Mouse (Mus musculus) intestine, postnatal 0 days (tissue): Measurements from ENCODE around the gene Qk. TPM values are rescaled to one million over a fixed set of nuclear protein-coding genes. Genes with fewer than 3 reads are reported as not detected.

ENCODE experiments used
- ATAC-seq: fragments of 200-750 bp; cut with Nextera tagmentation; 2 replicates; pipeline ENCODE4 v1.8.0; 2017; ENCODE audit warnings: mild to moderate bottlenecking, moderate TSS enrichment, moderate library complexity
- H3K27ac ChIP-seq: fragments of 300-500 bp; sonication (generic); 2 replicates; pipeline ENCODE4 v1.5.1; 2014; ENCODE audit warnings: mild to moderate bottlenecking, low read depth, low read length, moderate library complexity
- H3K27me3 ChIP-seq: fragments of 300-500 bp; sonication (generic); replicated peaks from 2 replicates; pipeline ENCODE4 v1.6.1; 2014; ENCODE audit warnings: low read length, mixed read lengths; ENCODE audit not compliant: control insufficient read depth, insufficient read depth
- H3K36me3 ChIP-seq: fragments of 300-500 bp; sonication (generic); 2 replicates; pipeline ENCODE4 v1.6.1; 2014; ENCODE audit warnings: mild to moderate bottlenecking, moderate library complexity; ENCODE audit not compliant: control insufficient read depth, insufficient read depth
- H3K4me1 ChIP-seq: fragments of 300-500 bp; sonication (generic); replicated peaks from 2 replicates; pipeline ENCODE4 v1.6.1; 2014; ENCODE audit warnings: antibody characterized with exemption, low read length, mixed read lengths; ENCODE audit not compliant: control insufficient read depth, insufficient read depth
- H3K4me2 ChIP-seq: fragments of 300-500 bp; sonication (generic); replicated peaks from 2 replicates; pipeline ENCODE4 v1.6.1; 2014; ENCODE audit warnings: low read depth, mild to moderate bottlenecking, moderate library complexity
- H3K4me3 ChIP-seq: fragments of 300-500 bp; sonication (generic); 2 replicates; pipeline ENCODE4 v1.5.1; 2014; ENCODE audit warnings: low read depth, low read length
- H3K9ac ChIP-seq: fragments of 300-500 bp; sonication (generic); 2 replicates; pipeline ENCODE4 v1.6.1; 2014; ENCODE audit warnings: mild to moderate bottlenecking, low read depth, low read length
- H3K9me3 ChIP-seq: fragments of 300-500 bp; sonication (generic); 2 replicates; pipeline ENCODE4 v1.6.1; 2016; ENCODE audit warnings: mixed run types; ENCODE audit not compliant: control insufficient read depth
- CTCF ChIP-seq: sonication (generic); IDR thresholded peaks from 2 replicates; pipeline ENCODE4 v1.5.1; 2016; ENCODE audit warnings: low read depth, mild to moderate bottlenecking, control low read depth, antibody characterized with exemption, moderate library complexity
- WGBS: fragments of 180-500 bp; shearing (Covaris S2); extraction: QIAGEN DNeasy Blood & Tissue Kit; methylation state at CpG from one replicate; pipeline ENCODE4 v1.1.7; 2014; 5-methylcytosine and 5-hydroxymethylcytosine counted together
- polyA plus RNA-seq: library from polyadenylated mRNA; unstranded; fragments of >200 nt; fragmentation: Nextera tagmentation; extraction: Ambion mirVana; gene quantifications from 2 replicates; pipeline ENCODE4 v1.2.1, GENCODE M21; 2015

Gene Qk
- 7.4 and 8.6 TPM in 2 replicates for polyA plus RNA-seq

GRCm38 (mm10) chr17:10319685-10320455, at the start of gene Qk:
Gene Qk (minus strand): TSS chr17:10319854.
- Histone ChIP-seq H3K9me3 (no peaks in the 10 kb centered on the region), H3K4me1 (no peaks in the 10 kb centered on the region), H3K4me2 (peak within 1 kb of the TSS; percentile 76), H3K9ac (peak within 1 kb of the TSS; percentile 81), H3K27me3 (peaks cover 48% of the 10 kb centered on the region), H3K36me3 (no peaks in the 10 kb centered on the region), H3K27ac (peak within 1 kb of the TSS; percentile 95), H3K4me3 (peak within 1 kb of the TSS; percentile 66)
- TF ChIP-seq CTCF, result no peak
- peak; percentile 75 for ATAC-seq
- under 1% methylated on average over 76 of the region's 86 CpGs for WGBS

GRCm38 (mm10) chr17:10367044-10367443, 47.4 kb upstream of the Qk start:
- H3K9ac ChIP-seq, result no peak overlapping the region
- H3K4me1 ChIP-seq, result no peaks in the 10 kb centered on the region
- H3K36me3 ChIP-seq, result no peaks in the 10 kb centered on the region
- no peak for ATAC-seq
- H3K27ac ChIP-seq, result no peak overlapping the region
- no peaks in the 10 kb centered on the region for H3K9me3 ChIP-seq
- H3K4me2 ChIP-seq, result no peak overlapping the region
- 75% methylated on average over 5 of the region's 5 CpGs for WGBS
- no peaks in the 10 kb centered on the region for H3K27me3 ChIP-seq
- no peak for TF ChIP-seq CTCF
- no peak overlapping the region for H3K4me3 ChIP-seq

GRCm38 (mm10) chr17:10366577-10366976, 46.9 kb upstream of the Qk start:
- H3K4me3 ChIP-seq, result no peak overlapping the region
- 73% methylated on average over 4 of the region's 4 CpGs for WGBS

DNA sequence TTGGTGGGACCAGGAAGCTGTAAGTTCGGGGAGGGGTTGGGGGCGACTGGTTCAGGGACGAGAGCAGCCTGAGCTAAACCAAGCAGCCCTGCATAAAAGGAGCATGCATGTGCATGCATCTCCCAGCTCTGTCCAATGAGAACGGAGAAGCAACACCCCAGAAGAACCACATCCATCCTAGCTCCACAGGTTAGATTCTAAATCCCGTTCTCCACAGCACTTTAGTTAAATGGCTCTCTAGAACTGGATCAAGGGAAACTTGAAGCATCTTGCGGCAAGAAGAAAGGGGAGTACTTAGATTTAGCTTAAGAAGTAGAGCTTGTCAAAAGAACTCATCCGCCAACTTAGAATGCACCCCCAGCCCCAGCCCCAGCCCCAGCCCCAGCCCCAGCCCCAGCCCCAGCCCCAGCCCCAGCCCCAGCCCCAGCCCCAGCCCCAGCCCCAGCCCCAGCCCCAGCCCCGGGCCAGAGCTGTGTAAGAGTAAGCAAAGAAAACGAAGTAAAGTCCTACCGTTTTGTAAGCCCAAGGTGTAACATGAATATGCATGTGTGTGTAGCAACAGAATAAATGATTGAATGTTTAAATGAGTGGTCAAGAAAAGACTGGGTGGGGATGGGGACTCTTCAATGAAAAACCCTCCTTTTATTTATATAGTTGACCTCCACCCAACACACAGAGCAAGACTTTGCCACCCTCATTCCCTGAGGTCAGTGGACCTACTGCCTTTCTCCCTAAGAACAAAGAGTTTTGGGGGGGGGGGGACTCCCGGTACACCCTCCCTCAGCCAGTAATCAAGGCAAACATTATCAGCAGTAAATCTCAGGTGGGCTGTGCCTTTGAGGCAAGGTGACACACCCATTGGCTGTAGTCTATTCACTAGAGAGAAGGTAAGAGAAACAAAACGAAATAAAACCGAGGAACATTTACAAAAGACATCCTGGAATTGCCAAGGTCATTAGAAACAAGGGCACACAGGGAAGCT, 46.1 kb upstream of the Qk start:
- no peaks in the 10 kb centered on the region for H3K9me3 ChIP-seq
- no peak for ATAC-seq
- H3K36me3 ChIP-seq, result no peaks in the 10 kb centered on the region
- no peak for TF ChIP-seq CTCF
- no peaks in the 10 kb centered on the region for H3K4me1 ChIP-seq
- H3K4me3 ChIP-seq, result no peak overlapping the region
- H3K27ac ChIP-seq, result no peak overlapping the region
- H3K9ac ChIP-seq, result no peak overlapping the region
- no peak overlapping the region for H3K4me2 ChIP-seq
- no peaks in the 10 kb centered on the region for H3K27me3 ChIP-seq
- 63% methylated on average over 13 of the region's 13 CpGs for WGBS

More at GRCm38 (mm10) chr17:10366577-10366976, 46.9 kb upstream of the Qk start:
- no peaks in the 10 kb centered on the region for H3K36me3 ChIP-seq
- no peaks in the 10 kb centered on the region for H3K27me3 ChIP-seq
- ATAC-seq, result no peak
- no peak overlapping the region for H3K4me2 ChIP-seq
- H3K9me3 ChIP-seq, result no peaks in the 10 kb centered on the region
- no peaks in the 10 kb centered on the region for H3K4me1 ChIP-seq
- TF ChIP-seq CTCF, result no peak
- no peak overlapping the region for H3K27ac ChIP-seq
- H3K9ac ChIP-seq, result no peak overlapping the region

- H3K27ac ChIP-seq, result no peak overlapping the region
- no peak overlapping the region for H3K4me2 ChIP-seq
- no peak for TF ChIP-seq CTCF
- H3K9me3 ChIP-seq, result no peaks in the 10 kb centered on the region
- H3K36me3 ChIP-seq, result no peaks in the 10 kb centered on the region
- H3K27me3 ChIP-seq, result no peaks in the 10 kb centered on the region
- no peak overlapping the region for H3K9ac ChIP-seq
- H3K4me3 ChIP-seq, result no peak overlapping the region
- WGBS, result 81% methylated on average over 3 of the region's 3 CpGs
- no peaks in the 10 kb centered on the region for H3K4me1 ChIP-seq
- no peak for ATAC-seq
Observed at GRCm38 (mm10) chr17:10363151-10363550, 43.5 kb upstream of the Qk start.

- H3K4me3 ChIP-seq, result no peak overlapping the region
- no peak overlapping the region for H3K4me2 ChIP-seq
- H3K27me3 ChIP-seq, result no peaks in the 10 kb centered on the region
- ATAC-seq, result no peak
- WGBS, result 86% methylated on average over 7 of the region's 7 CpGs
- TF ChIP-seq CTCF, result no peak
- H3K4me1 ChIP-seq, result no peaks in the 10 kb centered on the region
- no peaks in the 10 kb centered on the region for H3K9me3 ChIP-seq
- H3K9ac ChIP-seq, result no peak overlapping the region
- H3K27ac ChIP-seq, result no peak overlapping the region
- H3K36me3 ChIP-seq, result no peaks in the 10 kb centered on the region
Observed at GRCm38 (mm10) chr17:10361882-10362291, 42.2 kb upstream of the Qk start.
